Mouse (Mus musculus) neutrophil, adult 5-6 weeks (primary cell): ENCODE results near the gene Prr15l. TPM values are rescaled to one million over a fixed set of nuclear protein-coding genes. Genes with fewer than 3 reads are reported as not detected.

Experiments used
- ATAC-seq: fragments of 151-379, 151-347 bp; 2 replicates; pipeline ENCODE4 v1.8.0; 2017; ENCODE audit warnings: mild to moderate bottlenecking, moderate TSS enrichment; ENCODE audit not compliant: insufficient number of reproducible peaks, poor library complexity, low FRiP score, severe bottlenecking; ENCODE audit errors: extremely low read depth
- total RNA-seq: library from RNA; stranded (forward); fragments of 200-1000 nt; gene quantifications from 2 replicates; pipeline ENCODE4 v1.2.3, GENCODE M21; 2017

Gene Prr15l
- total RNA-seq, 1 experiment from 2014 or later: 0.23 TPM

GRCm38 (mm10) chr11:96941989-96942590, 14.2 kb downstream of the Prr15l start:
- ATAC-seq: no peak

- peak; percentile 94 for ATAC-seq
These were observed 15.9 kb downstream of the Prr15l start, which contains the start of gene Pnpo for GRCm38 (mm10) chr11:96943746-96944304. Gene Pnpo, minus strand, starts transcription at chr11:96943986.

- no peak for ATAC-seq
These were observed 17.1 kb downstream of the Prr15l start for GRCm38 (mm10) chr11:96944844-96945580.

- no peak for ATAC-seq
These were observed 18.6 kb downstream of the Prr15l start for GRCm38 (mm10) chr11:96946498-96946897.

- ATAC-seq: no peak
These were observed 19.9 kb downstream of the Prr15l start for GRCm38 (mm10) chr11:96947849-96948248.

- ATAC-seq: no peak
These were observed 22.9 kb downstream of the Prr15l start for GRCm38 (mm10) chr11:96950767-96951166.

GRCm38 (mm10) chr11:96952426-96952825, 24.5 kb downstream of the Prr15l start:
- ATAC-seq: no peak

- no peak for ATAC-seq
These were observed 25.0 kb downstream of the Prr15l start for GRCm38 (mm10) chr11:96952896-96953295.

- no peak for ATAC-seq
These were observed 27.2 kb downstream of the Prr15l start for GRCm38 (mm10) chr11:96955094-96955493.

- ATAC-seq: no peak
These were observed 28.3 kb downstream of the Prr15l start for GRCm38 (mm10) chr11:96956009-96956724.

GRCm38 (mm10) chr11:96957061-96957805, 29.3 kb downstream of the Prr15l start:
- ATAC-seq: no peak

GRCm38 (mm10) chr11:96963580-96963979, 35.7 kb downstream of the Prr15l start:
- ATAC-seq: peak; percentile 72

- no peak for ATAC-seq
These were observed 38.3 kb downstream of the Prr15l start for GRCm38 (mm10) chr11:96966172-96966571.

- peak; percentile 77 for ATAC-seq
These were observed 39.1 kb downstream of the Prr15l start for GRCm38 (mm10) chr11:96966914-96967543.

- ATAC-seq: no peak
These were observed 39.8 kb downstream of the Prr15l start for GRCm38 (mm10) chr11:96967544-96968269.

GRCm38 (mm10) chr11:96968476-96968875, 40.6 kb downstream of the Prr15l start:
- no peak for ATAC-seq

GRCm38 (mm10) chr11:96969280-96969722, 41.4 kb downstream of the Prr15l start:
- no peak for ATAC-seq

- no peak for ATAC-seq
These were observed 41.8 kb downstream of the Prr15l start for GRCm38 (mm10) chr11:96969746-96970145.
